Mouse (Mus musculus) kidney, postnatal 0 days (tissue): ENCODE measurements around the gene Slc25a34. TPM values are rescaled to one million over a fixed set of nuclear protein-coding genes. Genes with fewer than 3 reads are reported as not detected.

Experiments
- ATAC-seq: fragments of 200-750 bp; cut with Nextera tagmentation; replicated peaks from 2 replicates; pipeline ENCODE4 v1.8.0; 2017; ENCODE audit warnings: low read depth, moderate number of reproducible peaks, moderate TSS enrichment, moderate library complexity; ENCODE audit not compliant: low FRiP score
- DNase-seq: peaks from one replicate; pipeline ENCODE4 v3.0.0-alpha.2; 2016; ENCODE audit warnings: low spot score
- H3K27ac ChIP-seq: fragments of 300-500 bp; sonication (generic); 2 replicates; pipeline ENCODE4 v1.5.1; 2014; ENCODE audit warnings: mild to moderate bottlenecking
- H3K27me3 ChIP-seq: fragments of 300-500 bp; sonication (generic); 2 replicates; pipeline ENCODE4 v1.6.1; 2014; ENCODE audit warnings: low read length, mixed read lengths; ENCODE audit not compliant: insufficient read depth
- H3K36me3 ChIP-seq: fragments of 300-500 bp; sonication (generic); 2 replicates; pipeline ENCODE4 v1.6.1; 2014; ENCODE audit warnings: low read length, mixed read lengths; ENCODE audit not compliant: insufficient read depth
- H3K4me1 ChIP-seq: fragments of 300-500 bp; sonication (generic); replicated peaks from 2 replicates; pipeline ENCODE4 v1.6.1; 2014; ENCODE audit warnings: antibody characterized with exemption, low read length, mixed read lengths; ENCODE audit not compliant: insufficient read depth
- H3K4me2 ChIP-seq: fragments of 300-500 bp; sonication (generic); 2 replicates; pipeline ENCODE4 v1.6.1; 2014; ENCODE audit warnings: mild to moderate bottlenecking, low read length, moderate library complexity, mixed read lengths
- H3K4me3 ChIP-seq: fragments of 300-500 bp; sonication (generic); replicated peaks from 2 replicates; pipeline ENCODE4 v1.5.1; 2014; ENCODE audit warnings: low read depth, low read length
- H3K9ac ChIP-seq: fragments of 300-500 bp; sonication (generic); 2 replicates; pipeline ENCODE4 v1.6.1; 2014; ENCODE audit warnings: low read depth, low read length
- H3K9me3 ChIP-seq: fragments of 300-500 bp; sonication (generic); replicated peaks from 2 replicates; pipeline ENCODE4 v1.6.1; 2016; ENCODE audit warnings: low read length, inconsistent platforms, mixed read lengths
- CTCF ChIP-seq: IDR thresholded peaks from 2 replicates; pipeline ENCODE4 v1.5.1; 2016; ENCODE audit warnings: antibody characterized with exemption, low read depth, mild to moderate bottlenecking, moderate library complexity
- WGBS: fragments of 180-500 bp; shearing (Covaris S2); extraction: QIAGEN DNeasy Blood & Tissue Kit; methylation state at CpG from one replicate; pipeline ENCODE4 v1.1.7; 2014; 5-methylcytosine and 5-hydroxymethylcytosine counted together
- polyA plus RNA-seq: library from polyadenylated mRNA; unstranded; fragments of >200 nt; fragmentation: Nextera tagmentation; extraction: Ambion mirVana; gene quantifications from 2 replicates; pipeline ENCODE4 v1.2.1, GENCODE M21; 2015

The Slc25a34 gene
- polyA plus RNA-seq, 1 experiment from 2014 or later = 1.9 TPM

GRCm38 (mm10) chr4:141581051-141581450 lies 42.6 kb downstream of the Slc25a34 start:
- DNase-seq (no peak), ATAC-seq (no peak)
- no peak overlapping the region for H3K4me2 ChIP-seq
- H3K9me3 ChIP-seq = no peaks in the 10 kb centered on the region
- H3K36me3 ChIP-seq = peaks cover 33% of the 10 kb centered on the region; the same call in 1 of the 2 replicates
- H3K27me3 ChIP-seq = no peaks in the 10 kb centered on the region
- TF ChIP-seq CTCF = no peak
- H3K27ac ChIP-seq = no peak overlapping the region
- H3K9ac ChIP-seq = no peak overlapping the region
- WGBS = 86% methylated on average over 13 of the region's 13 CpGs
- H3K4me3 ChIP-seq = no peak overlapping the region
- no peaks in the 10 kb centered on the region for H3K4me1 ChIP-seq

- H3K36me3 ChIP-seq = peaks cover 25% of the 10 kb centered on the region; the same call in 1 of the 2 replicates
- no peak overlapping the region for H3K4me3 ChIP-seq
- H3K4me2 ChIP-seq = no peak overlapping the region
- no peaks in the 10 kb centered on the region for H3K9me3 ChIP-seq
- no peak for DNase-seq
- no peak overlapping the region for H3K9ac ChIP-seq
- no peak for TF ChIP-seq CTCF
- no peak overlapping the region for H3K27ac ChIP-seq
- 67% methylated on average over 3 of the region's 3 CpGs for WGBS
- H3K27me3 ChIP-seq = no peaks in the 10 kb centered on the region
- no peak for ATAC-seq
- H3K4me1 ChIP-seq = peaks cover 6% of the 10 kb centered on the region; the same call in 1 of the 2 replicates
Observed at GRCm38 (mm10) chr4:141578833-141579232, 44.8 kb downstream of the Slc25a34 start.

GRCm38 (mm10) chr4:141576877-141577276 lies 46.7 kb downstream of the Slc25a34 start:
- no peak for DNase-seq
- Histone ChIP-seq H3K9me3 (no peaks in the 10 kb centered on the region), H3K4me3 (no peak overlapping the region), H3K9ac (no peak overlapping the region), H3K27ac (no peak overlapping the region), H3K4me1 (peaks cover 6% of the 10 kb centered on the region; the same call in 1 of the 2 replicates), H3K27me3 (no peaks in the 10 kb centered on the region), H3K36me3 (0 out of 2 replicates have a peak, but pooled peaks cover 11% of the 10 kb centered on the region), H3K4me2 (no peak overlapping the region)
- ATAC-seq = no peak
- WGBS = 97% methylated on average over 7 of the region's 7 CpGs
- peak; percentile 35; the same call in 1 of the 2 replicates for TF ChIP-seq CTCF

- no peak for DNase-seq
- ATAC-seq = no peak
- Histone ChIP-seq H3K4me2 (no peak overlapping the region), H3K4me3 (no peak overlapping the region), H3K36me3 (0 out of 2 replicates have a peak, but pooled peaks cover 10% of the 10 kb centered on the region), H3K27me3 (no peaks in the 10 kb centered on the region), H3K4me1 (peaks cover 6% of the 10 kb centered on the region; the same call in 1 of the 2 replicates), H3K9me3 (no peaks in the 10 kb centered on the region), H3K9ac (no peak overlapping the region), H3K27ac (no peak overlapping the region)
- no peak for TF ChIP-seq CTCF
- WGBS = 76% methylated on average over 11 of the region's 11 CpGs
Observed at GRCm38 (mm10) chr4:141576404-141576803, 47.2 kb downstream of the Slc25a34 start.

- Histone ChIP-seq H3K4me2 (peak overlapping the region; percentile 34), H3K4me3 (no peak overlapping the region), H3K36me3 (0 out of 2 replicates have a peak, but pooled peaks cover 4% of the 10 kb centered on the region), H3K27ac (0 out of 2 replicates have a peak overlapping the region, but pooled peaks have one; percentile 3), H3K4me1 (peaks cover 10% of the 10 kb centered on the region), H3K9ac (no peak overlapping the region), H3K9me3 (no peaks in the 10 kb centered on the region), H3K27me3 (no peaks in the 10 kb centered on the region)
- whole genome bisulfite sequencing = 38% methylated on average over 27 of the region's 27 CpGs
- peak; percentile 92 for DNase-seq
- TF ChIP-seq CTCF = peak; percentile 96
- ATAC-seq = peak; percentile 62
Observed at GRCm38 (mm10) chr4:141574789-141575702, 48.6 kb downstream of the Slc25a34 start.

- H3K9me3 ChIP-seq = no peaks in the 10 kb centered on the region
- no peak overlapping the region for H3K4me3 ChIP-seq
- no peak overlapping the region for H3K4me2 ChIP-seq
- 28% methylated on average over 6 of the region's 6 CpGs for WGBS
- ATAC-seq (peak; percentile 50; the same call in 1 of the 2 replicates), DNase-seq (peak; percentile 83)
- peak; percentile 32 for TF ChIP-seq CTCF
- H3K27ac ChIP-seq = peak overlapping the region; percentile 63
- H3K9ac ChIP-seq = no peak overlapping the region
- peaks cover 15% of the 10 kb centered on the region for H3K4me1 ChIP-seq
- no peaks in the 10 kb centered on the region for H3K36me3 ChIP-seq
- H3K27me3 ChIP-seq = no peaks in the 10 kb centered on the region
Observed at GRCm38 (mm10) chr4:141573359-141573966, 50.2 kb downstream of the Slc25a34 start.
